Mouse (Mus musculus) MN1 (cell line): ENCODE measurements around the gene Coro7.
A peak's percentile ranks its signal among the peaks of the same experiment; 100 is the strongest.
"Not testable (repeated sequence)": the region's sequence is repeated elsewhere in the genome, so short reads cannot be mapped to it uniquely, and the experiment has no call there.

ENCODE experiments used
- DNase-seq: peaks from one replicate; pipeline ENCODE4 v3.0.0-alpha.2; 2016; ENCODE audit warnings: low spot score

The Coro7 gene

DNA sequence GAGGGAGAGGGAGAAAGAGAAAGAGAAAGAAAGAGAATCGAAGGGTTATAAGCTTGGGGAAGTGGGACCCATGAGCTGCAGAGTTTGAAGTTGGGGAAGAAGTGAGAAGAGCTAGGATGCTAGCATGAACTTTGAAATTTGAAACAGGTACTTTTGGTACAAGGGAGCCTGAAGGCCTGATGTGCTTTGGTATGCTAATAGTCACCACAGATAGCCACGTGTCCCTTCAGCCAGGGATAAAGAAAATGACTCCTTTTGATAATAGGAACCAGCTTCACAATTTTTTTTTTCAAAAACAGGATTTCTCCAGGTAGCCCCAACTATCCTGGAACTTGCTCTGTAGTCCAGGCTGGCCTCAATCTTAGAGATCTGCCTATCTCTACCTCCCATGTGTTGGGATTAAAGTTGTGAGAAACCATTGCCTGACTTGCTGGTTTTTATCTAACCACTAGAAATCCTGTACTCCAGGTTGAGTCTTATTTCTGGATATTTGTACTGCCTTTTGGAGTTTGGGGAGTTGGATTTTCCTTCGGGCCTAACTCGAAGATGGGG is 3.1 kb upstream of the Coro7 start:
- DNase-seq, result no peak

DNA sequence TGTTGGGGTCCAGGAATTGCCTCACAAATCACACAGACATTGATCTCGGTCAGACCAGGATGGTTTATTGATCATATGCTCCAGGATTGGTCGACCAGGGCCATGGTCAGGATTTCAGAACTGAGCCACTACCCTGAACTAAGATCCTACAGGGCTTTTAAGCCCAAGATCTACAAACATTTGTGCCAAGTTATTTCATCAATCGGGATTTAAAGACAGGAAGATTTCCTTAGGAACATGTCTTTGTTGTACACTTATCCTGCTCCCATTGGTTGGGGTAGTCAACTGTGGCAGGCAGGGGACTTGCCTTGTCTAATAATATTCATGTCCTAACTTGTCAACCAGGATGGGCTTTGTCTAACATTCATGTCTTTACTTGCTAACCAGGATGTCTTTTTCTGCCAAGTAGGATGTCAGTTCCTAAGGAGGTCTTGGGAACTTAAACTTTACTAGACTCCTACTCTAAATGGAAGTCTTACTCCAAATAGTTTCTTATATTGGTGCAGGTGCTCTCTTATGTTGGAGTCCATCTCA is 1.4 kb upstream of the Coro7 start:
- DNase-seq, result not testable (repeated sequence)

DNA sequence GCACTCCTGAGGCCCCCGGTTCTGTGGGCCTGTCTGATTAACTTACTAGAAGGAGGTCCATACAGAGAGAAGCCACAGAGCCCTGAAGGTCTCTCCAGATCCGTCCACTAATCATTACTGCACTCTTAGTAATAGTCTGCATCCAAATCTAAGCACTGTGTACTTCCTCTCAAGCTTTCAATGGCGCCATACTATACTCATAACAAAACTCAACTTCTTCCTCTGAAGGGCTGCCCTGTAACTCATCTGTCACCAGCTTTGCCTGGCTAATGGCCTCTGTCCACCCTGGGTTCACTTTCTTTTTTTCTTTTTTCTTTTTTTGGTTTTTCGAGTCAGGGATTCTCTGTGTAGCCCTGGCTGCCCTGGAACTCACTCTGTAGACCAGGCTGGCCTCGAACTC is 1.5 kb downstream of the Coro7 start:
- no peak for DNase-seq

DNA sequence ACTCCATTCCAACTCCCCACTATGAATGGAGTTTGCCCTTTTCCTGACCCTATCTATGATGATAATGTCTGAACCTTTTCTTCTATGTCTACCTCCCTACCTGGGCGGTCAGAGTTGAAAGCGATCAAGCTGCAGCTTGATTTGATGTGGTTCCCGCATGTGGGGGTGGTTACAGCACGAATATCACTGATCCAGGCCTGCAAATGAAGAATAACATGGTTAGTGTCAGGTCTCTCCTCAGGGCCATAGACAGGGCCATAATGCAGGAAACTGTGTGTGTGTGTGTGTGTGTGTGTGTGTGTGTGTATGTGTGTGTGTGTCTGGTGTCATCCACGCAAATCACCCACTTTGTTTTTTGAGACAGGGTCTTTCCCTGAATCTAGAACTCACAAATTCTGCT is 2.7 kb downstream of the Coro7 start:
- no peak for DNase-seq

DNA sequence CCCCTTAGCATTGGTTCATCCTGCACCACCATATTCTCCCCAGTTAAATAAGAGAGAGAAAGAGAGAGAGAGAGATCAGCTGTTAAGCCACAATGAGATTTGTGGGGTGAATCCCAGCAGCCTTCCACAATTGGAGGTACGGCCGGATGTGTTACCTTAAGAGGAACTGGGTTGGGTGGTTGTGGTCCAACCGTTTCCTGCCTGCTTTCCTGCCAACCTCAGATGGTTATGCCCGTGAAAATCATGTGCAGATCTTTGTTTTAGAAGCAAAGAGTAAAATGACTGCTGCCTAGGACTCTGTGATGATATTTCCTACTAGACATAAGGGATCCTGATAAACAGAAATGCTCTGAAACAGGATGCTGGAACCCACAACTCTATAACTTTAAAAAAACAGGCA is 5.5 kb downstream of the Coro7 start:
- no peak for DNase-seq

DNA sequence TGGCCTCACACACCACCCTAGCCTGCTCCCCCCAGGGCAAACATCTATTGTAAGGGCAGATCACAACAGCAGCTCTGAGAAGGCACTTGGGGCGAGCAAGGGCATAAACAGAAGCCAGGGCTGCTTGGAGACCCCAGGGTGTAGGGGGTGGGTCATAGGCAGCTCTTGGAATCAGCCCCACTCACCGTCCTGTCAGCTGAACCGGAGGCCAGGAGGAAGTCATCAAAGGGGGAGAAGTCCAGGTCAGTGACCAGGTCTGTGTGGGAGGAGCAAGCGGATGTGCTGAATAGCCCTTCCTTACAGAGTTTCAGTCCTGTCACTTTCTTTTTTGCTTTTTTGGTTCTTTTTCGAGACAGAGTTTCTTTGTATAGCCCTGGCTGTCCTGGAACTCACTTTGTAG is 9.3 kb downstream of the Coro7 start:
- DNase-seq, result no peak

DNA sequence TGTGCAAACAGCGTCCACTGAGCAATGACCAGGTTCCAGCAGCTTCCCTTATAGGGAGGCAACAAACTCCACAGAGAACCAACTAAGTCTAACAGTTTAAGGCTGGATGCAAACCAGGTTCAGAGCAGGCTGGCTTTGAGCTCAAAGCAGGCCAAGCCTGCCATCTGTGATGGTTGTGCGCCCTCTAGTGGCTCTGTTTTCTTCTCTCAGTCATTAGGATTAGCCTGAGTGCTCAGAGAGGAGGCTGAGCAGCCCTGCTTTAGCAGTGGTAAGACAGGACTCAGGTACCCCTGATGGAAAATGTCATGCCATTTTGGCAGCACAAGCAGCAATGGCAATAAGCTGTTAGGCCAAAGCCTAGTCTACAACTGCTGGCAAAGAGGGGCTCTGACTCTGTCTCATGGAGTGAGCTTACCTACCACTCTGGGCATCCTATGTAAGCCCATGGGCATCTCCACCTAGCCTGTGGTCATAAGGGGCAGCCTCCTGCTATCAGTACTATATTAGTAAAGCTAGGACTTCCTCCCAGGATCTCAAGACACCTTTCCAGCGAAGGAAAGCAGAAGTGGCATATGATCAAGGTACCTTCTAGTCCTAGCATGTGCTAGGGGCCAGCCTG is 12.3 kb downstream of the Coro7 start:
- peak; percentile 93 for DNase-seq

DNA sequence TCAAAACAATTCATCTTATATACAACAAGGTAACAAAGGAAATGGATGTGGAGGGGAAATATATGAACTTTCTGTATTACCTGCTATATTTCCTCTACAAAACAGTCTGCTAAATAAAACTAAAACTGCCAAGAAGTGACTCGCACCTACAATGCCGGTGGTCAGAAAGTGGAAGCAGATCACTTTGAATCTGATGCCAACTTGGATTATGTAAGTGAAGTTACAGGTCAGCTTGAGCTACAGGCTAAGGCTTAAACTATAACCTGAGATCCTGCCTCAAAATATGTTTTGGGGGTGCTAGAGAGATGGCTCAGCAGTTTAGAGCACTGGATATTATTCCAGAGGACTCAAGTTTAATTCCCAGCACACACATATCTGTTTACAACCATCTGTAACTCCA is 13.9 kb downstream of the Coro7 start:
- no peak for DNase-seq

DNA sequence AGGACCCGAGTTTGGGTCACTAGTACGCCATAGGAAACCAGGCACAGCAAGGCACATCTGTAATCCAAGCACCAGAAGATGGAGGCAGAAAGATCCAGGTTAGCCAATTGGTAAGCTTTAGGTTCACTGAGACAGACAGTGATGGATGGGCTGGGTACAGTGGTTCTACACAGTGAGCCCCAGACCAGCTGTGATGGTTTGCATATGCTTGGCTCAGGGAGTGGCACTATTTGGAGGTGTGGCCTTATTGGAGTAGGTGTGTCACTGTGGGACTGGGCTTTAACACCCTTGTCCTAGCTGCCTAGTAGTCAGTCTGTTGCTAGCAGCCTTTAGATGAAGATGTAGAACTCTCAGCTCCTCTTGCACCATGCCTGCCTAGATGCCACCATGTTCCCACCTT is 15.8 kb downstream of the Coro7 start:
- DNase-seq, result no peak

DNA sequence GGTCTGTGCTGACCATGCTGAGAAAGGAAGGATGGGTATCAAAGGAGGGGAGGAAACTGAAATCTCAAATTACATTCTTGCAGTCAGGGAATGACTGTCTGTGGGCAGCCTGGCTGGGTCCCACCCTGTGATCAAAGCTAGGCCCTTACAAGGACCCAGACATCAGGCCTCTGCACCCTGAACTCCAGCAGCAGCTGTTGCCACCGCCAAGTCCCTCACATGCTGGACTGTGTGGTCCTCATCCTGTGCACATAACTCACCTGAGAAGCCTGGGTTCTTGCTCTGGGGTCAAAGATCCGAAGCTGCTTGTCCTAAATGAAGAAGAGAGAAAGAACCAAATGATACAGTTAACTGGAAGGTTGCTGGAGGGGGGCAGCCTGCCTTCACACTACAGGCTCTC is 18.0 kb downstream of the Coro7 start:
- no peak for DNase-seq

DNA sequence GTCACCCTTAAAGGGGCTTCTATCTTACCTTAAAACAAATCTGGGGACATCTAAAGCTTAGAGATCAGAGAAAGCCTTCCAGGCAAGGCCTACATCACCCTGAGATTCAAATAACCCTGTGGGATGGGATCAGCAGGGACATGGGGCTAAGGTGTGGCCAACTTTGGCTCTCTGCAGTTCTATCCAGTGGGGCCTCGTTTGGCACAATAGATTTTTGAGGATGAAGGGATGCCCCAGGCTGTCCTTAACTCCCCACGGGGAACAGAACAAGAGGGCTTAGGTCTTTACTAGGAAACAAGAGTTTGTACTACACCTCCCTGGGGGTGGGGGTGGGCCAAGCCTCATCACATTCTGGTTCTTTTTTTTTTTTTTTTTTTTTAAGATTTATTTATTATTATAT is 20.3 kb downstream of the Coro7 start:
- no peak for DNase-seq

DNA sequence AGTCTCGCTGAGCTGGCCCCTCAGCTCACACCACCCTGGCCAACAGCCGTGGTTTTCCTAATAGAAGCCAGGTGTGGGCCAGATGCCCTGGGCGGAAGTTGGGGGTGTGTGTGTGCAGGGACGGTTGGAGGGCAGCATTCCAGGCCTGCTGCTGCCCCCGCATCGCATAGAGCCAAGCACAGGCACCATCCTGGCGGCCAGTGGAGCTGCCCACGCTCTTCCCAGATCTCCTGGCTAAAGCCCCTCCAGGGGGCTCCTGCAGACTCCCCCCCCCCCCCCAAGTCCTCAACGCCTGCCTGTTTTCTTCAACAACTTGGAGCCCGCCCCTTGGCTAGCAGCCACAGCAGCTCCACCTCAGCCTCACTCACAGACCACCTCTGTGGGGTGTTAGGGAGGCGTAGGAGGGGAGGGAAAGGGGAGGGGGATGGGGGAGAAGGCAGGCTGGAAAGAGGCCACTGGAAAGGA is 20.8 kb downstream of the Coro7 start:
- DNase-seq, result peak; percentile 65

DNA sequence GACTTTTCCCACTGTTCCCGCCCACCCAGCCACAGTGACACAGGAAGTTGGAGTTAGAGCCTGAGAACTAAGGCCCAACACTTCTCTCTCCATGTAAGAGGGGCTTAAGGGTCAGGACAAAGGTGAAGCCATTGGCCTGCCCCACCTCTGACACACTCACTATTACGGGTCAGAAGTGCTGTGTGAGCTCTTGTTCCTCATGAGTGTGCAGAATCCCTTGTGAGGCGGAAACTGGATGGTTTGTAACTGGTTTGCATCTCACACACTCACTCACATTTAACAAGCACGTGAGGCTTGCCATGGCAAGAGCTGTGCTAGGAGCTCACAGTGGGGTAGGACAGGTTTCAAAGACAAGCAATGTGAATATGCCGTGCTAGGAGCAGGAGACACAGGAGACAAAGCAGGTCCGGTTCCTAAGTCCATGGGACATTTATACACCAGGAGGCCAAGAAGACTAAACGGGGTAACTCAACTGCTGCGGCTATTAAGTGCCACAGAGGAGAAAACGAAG is 23.0 kb downstream of the Coro7 start:
- no peak for DNase-seq

DNA sequence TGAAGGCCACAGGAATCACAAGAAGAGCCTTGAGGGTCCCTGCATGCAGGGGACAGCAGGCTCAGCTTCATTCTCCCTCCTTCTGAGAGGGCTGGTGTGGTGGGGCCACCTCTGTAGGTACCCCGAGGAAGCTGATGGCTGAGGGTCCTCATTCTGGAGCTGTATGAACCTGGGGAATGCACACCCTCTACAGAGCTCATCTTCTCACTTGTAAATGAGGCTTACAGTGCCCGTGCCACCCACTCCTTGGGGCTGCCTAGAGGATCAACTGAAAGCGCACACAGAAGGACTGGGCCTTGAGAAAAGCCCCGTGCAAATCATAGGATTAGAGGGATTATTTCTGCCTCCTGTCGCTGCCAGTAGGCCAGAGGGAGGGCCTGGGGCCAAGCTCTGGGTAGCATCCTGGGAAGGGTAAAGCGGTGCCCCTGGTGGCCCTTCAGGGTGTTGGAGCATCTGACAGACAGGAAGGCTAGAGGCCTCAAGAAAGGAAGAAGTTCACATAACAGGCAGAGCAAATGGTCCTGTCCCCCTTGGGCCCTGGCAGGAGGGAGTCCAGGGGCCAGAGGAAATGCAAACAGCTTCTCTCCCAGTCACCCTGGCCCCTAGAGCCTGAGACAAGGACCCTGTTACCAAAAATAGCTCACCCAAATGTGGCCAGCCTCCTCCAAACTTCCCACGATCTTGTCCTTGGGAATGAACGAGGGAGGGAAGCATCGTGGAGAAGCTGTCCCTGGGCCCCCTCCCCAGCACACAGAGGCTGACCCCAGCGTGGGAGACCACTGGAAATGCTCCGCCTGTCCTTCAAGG is 23.6 kb downstream of the Coro7 start:
- DNase-seq, result peak; percentile 49

DNA sequence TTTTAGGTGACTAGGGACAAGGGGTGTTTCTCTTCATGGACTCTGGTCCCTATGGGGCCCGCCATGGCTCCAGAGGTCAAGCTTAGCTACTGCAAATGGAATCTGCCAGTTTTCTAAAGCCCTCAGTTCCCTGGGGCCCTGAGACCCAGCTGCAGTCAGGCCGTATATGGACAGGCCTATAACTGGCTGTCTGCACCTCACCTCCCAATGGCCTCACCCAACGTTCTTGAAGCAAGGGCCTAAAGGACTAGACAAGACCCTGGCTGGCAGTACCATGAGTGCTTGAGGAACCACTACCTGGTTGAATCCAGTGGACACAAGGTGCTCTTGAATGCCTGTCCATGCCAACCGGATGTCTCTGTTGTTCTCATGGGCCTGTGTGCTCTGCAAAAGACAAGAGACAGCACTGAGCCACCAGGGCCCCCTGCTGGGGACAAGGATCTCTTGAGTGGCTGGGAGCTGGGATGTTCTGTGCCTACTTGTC is 24.3 kb downstream of the Coro7 start:
- DNase-seq, result no peak

DNA sequence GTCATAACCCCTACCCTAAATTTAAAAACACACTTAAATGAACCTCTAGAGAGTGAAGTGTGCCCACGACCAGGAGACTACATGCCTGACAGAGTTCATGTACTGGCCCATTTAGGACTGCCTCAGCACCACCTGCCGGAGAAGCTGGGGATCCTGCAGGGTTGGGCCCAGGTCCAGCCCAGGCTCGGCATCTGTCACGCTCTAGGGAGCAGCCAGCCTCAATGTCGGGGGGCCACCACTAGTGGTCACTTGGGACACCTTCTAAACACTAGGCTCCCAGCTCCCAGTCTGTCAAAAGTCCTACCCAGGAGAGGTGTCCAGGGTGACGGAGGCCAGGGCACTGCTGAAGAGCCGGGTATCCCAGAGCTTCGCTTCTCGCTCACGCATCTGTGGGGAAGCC is 24.9 kb downstream of the Coro7 start:
- DNase-seq, result no peak

DNA sequence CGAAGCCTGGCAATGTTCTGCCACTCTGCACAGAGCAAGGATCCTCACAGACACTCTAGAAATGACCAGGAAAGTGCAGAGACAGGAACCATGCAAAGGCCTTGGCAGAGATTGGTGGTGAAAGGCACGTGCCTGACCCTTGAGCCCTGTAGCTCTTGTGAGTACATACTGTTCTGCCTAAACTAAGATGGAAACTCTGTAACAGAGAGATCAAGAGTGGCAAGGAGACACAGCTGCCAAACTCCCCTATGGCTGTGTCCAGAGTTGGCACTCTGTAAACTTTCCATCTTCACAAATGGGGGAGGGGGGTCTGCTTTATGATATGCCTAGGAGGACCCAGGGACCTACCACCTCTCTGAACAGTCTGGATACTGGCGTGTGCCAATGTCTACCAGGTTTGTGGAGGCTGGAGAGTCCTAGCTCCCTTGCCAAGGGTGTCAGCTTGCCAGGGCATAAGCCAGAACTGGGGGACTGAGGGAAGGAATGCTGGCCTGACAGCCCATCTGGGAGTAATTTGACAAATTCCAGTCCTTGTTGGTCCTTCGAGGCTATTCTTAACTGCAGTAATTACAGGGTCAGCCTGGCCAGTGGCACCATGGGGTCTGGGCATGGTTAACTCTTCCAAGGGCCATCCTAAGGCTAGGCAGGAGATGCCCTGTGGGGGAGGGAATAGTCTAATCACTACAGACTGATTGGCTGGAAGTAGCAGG is 26.7 kb downstream of the Coro7 start:
- DNase-seq, result peak; percentile 75

DNA sequence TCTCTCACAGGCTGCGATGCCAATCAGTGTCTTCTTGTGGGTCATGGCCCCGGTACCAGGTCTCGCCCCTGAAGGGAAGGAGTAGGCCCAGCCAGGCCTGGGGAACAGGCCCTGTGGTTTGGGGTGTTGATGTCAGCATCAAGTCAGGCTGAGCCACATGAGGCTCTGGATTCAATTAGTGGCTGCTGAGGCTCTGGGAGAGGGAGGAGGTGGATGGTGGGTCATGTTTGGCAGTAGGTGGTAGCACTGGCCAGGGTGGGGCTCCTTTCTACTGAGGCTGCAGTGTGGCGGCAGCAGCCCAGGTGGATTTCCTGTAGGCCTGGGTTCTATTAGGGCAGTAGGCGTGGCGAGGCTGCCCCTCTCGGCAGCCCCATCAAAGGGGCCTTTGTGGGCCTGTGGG is 28.0 kb downstream of the Coro7 start:
- DNase-seq, result peak; percentile 67

DNA sequence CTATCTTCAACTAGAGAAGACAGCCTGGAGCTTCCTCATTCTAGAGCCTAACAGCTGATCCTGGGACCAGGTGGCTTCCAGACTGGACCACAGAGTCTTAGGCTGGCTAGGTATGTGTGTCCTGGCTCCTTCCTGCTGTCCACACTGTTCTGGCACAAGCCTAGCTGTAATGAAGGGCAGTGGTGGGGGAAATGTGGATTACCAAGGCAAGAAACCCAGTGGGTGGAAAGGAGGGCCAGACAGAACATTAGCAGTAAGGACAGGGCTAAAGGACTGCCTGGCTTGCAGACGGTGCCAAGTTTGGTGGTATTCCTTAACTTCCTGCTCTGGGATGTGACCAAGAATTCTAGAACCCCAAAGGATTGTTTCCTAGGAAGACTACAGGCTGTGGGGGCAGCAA is 28.5 kb downstream of the Coro7 start:
- no peak for DNase-seq

DNA sequence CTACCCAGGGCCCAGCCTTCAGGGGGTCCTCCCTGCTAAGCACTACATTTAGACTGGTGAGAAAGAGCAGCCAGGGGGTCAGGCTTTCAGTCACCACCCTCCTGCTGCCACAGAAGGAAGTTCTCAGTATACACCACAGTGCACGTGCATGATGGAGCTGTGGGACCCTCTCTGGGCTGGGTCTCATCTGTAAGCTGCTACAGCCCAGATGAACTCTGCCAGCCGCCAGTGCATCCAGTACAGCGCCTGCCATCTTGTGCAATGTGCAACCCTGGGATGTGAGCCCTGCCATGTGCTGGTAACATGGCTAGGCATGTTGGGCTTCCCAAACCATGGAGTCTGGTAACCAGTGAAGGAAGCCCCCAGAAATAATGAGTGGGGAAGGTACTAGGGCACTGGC is 29.4 kb downstream of the Coro7 start:
- DNase-seq, result no peak

DNA sequence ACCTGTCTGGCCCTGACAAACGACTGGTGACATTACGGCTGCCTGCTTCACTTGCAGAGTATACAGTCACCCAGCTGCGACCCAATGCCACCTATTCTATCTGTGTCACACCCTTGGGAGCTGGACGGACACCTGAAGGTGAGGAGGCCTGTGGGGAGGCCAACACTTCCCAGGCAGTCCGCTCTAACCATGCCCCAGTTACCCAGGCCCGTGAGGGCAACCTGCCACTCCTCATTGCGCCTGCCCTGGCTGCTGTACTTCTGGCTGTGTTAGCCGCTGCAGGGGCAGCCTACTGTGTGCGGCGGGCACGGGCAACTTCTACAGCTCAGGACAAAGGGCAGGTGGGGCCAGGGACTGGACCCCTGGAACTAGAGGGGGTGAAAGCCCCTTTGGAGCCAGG is 29.9 kb downstream of the Coro7 start:
- no peak for DNase-seq

DNA sequence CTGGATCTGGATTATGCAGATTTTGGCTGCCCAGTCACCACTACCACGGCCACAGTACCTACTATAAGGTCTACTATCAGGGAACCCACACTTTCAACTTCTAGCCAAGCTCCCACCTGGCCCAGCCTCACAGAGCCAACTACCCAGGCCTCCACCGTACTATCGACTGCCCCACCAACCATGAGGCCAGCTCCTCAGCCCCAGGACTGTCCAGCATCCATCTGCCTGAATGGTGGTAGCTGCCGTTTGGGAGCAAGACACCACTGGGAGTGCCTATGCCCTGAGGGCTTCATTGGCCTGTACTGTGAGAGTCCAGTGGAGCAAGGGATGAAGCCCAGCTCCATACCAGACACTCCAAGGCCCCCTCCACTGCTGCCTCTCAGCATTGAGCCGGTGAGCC is 30.4 kb downstream of the Coro7 start:
- no peak for DNase-seq
